Mouse (Mus musculus): ENCODE measurements around the gene Tdrd12. TPM values are rescaled to one million over a fixed set of nuclear protein-coding genes. Genes with fewer than 3 reads are reported as not detected.

Tdrd12 gene
- polyA plus RNA-seq, 1 experiment, result 24.1 TPM

DNA sequence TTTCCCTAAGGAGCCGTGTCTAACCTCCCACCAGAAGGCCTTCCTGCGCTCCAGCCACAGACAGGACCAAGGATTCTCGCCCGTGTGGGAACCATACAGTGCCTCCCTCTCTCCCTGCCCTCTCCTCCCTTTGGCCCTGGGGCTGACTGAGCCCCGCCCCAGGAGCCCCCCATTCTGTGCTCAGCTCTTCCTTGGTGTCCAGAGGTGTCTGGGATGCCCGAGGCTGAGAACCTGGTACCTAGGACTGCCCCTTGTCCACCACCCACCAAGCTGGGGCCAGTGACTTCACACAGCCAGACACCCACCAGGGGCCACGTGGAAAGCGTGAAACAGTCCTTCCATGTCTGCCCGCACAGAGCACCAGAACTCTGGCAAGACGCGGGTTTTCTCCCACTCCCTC lies 25.5 kb upstream of the Tdrd12 start:
- Histone ChIP-seq H3K36me3 (ENCODE audit: control insufficient read depth, insufficient read depth, low read length) (no peaks in the 10 kb centered on the region), H3K4me3 (ENCODE audit: control insufficient read depth, low read depth, low read length) (no peak overlapping the region), H3K27ac (ENCODE audit: control insufficient read depth, insufficient read depth, low read depth, low read length) (no peak overlapping the region), H3K27me3 (ENCODE audit: control insufficient read depth, insufficient read depth, low read length) (no peaks in the 10 kb centered on the region), H3K4me1 (ENCODE audit: control insufficient read depth, insufficient read depth, low read length) (peaks cover 6% of the 10 kb centered on the region)
- no peak for TF ChIP-seq POLR2A (IDR thresholded peaks at IDR 0.05; ENCODE audit: control insufficient read depth, low read depth, low read length)
- no peak for TF ChIP-seq CTCF (IDR thresholded peaks at IDR 0.05; ENCODE audit: control insufficient read depth, insufficient read depth, insufficient replicate concordance, low read depth, low read length)

DNA sequence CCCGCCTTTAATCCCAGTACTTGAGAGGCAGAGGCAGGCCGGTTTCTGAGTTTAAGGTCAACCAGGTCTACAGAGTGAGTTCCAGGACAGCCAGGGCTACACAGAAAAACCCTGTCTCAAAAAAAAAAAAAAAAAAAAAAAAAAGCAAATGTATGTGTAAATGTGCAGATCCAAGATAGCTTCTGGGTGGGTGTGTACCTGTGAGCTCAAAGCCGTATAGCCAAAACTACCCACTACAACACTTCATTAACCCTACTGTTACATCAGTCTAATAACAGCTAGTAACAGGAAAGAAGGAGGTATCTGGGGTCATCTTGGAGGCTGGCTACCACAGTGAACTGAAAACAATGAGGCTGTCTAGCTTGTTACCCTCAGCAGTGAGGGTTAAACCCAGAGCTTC lies 22.3 kb upstream of the Tdrd12 start:
- Histone ChIP-seq H3K36me3 (ENCODE audit: control insufficient read depth, insufficient read depth, low read length) (no peaks in the 10 kb centered on the region), H3K27ac (ENCODE audit: control insufficient read depth, insufficient read depth, low read depth, low read length) (no peak overlapping the region), H3K4me1 (ENCODE audit: control insufficient read depth, insufficient read depth, low read length) (peaks cover 6% of the 10 kb centered on the region), H3K4me3 (ENCODE audit: control insufficient read depth, low read depth, low read length) (no peak overlapping the region), H3K27me3 (ENCODE audit: control insufficient read depth, insufficient read depth, low read length) (no peaks in the 10 kb centered on the region)
- TF ChIP-seq CTCF (IDR thresholded peaks at IDR 0.05; ENCODE audit: control insufficient read depth, insufficient read depth, insufficient replicate concordance, low read depth, low read length) (no peak), POLR2A (IDR thresholded peaks at IDR 0.05; ENCODE audit: control insufficient read depth, low read depth, low read length) (no peak)

DNA sequence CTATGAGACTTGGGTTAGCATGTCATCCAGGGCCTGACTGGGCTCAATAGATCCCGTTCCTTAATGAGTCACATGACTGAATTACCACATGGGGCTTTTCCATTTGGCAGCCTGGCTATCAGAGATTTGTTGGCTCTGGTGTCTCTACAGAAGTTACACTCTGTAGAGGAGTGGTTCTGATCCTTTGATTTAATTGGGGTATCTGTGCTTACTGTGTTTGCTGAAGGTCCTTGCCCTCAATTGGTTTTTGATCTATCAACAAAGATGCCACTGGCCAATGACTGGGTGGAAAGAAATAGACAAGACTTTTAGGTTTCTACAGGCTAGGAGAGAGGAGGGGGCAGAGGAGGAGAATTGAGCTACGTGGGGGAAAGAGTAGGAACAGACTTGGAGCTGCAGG lies 21.1 kb upstream of the Tdrd12 start:
- TF ChIP-seq POLR2A (IDR thresholded peaks at IDR 0.05; ENCODE audit: control insufficient read depth, low read depth, low read length), result no peak
- TF ChIP-seq CTCF (IDR thresholded peaks at IDR 0.05; ENCODE audit: control insufficient read depth, insufficient read depth, insufficient replicate concordance, low read depth, low read length), result no peak
- Histone ChIP-seq H3K4me1 (ENCODE audit: control insufficient read depth, insufficient read depth, low read length) (peaks cover 11% of the 10 kb centered on the region), H3K36me3 (ENCODE audit: control insufficient read depth, insufficient read depth, low read length) (no peaks in the 10 kb centered on the region), H3K4me3 (ENCODE audit: control insufficient read depth, low read depth, low read length) (no peak overlapping the region), H3K27ac (ENCODE audit: control insufficient read depth, insufficient read depth, low read depth, low read length) (no peak overlapping the region), H3K27me3 (ENCODE audit: control insufficient read depth, insufficient read depth, low read length) (no peaks in the 10 kb centered on the region)

DNA sequence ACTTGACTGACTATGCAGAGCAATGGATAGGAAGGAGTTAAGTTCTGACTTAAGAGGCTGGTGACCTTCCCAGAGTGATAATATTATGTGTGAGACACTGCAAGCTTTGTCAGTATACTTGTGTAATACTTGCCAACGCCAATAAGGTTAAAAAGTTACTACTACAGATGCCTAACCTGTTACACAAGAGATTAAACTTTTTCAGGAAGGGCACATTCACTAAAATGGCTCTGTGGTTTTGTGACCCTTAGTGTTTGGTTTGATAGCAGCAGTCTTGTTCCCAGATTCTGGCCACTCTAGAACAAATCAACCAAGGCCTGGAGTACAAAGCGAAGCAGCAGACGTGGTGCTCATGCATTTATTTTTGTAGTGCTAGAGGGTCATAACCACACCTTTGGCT lies 20.0 kb upstream of the Tdrd12 start:
- H3K27me3 ChIP-seq (ENCODE audit: control insufficient read depth, insufficient read depth, low read length), result no peaks in the 10 kb centered on the region
- no peak overlapping the region for H3K4me3 ChIP-seq (ENCODE audit: control insufficient read depth, low read depth, low read length)
- no peaks in the 10 kb centered on the region for H3K36me3 ChIP-seq (ENCODE audit: control insufficient read depth, insufficient read depth, low read length)
- TF ChIP-seq CTCF (IDR thresholded peaks at IDR 0.05; ENCODE audit: control insufficient read depth, insufficient read depth, insufficient replicate concordance, low read depth, low read length) (no peak), POLR2A (IDR thresholded peaks at IDR 0.05; ENCODE audit: control insufficient read depth, low read depth, low read length) (no peak)
- no peak overlapping the region for H3K27ac ChIP-seq (ENCODE audit: control insufficient read depth, insufficient read depth, low read depth, low read length)
- H3K4me1 ChIP-seq (ENCODE audit: control insufficient read depth, insufficient read depth, low read length), result peaks cover 11% of the 10 kb centered on the region

DNA sequence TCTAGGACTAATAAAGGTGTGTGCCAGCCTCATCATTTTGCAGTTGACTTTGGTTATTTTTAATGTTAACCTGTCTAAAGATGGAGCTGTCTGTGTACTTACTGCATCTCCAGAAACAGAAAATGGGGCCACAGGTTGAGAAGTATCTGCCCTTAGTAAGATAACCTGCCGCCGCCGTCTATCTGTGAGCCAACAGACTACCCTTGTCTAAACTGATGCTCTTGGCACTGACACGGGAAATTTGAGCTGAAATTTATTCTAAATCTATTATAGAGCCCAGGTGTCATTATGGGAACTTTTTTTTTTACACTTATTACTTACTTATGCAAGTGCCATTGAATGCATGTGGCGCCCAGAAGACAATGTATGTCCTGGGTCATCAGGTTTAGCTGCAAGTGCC lies 19.4 kb upstream of the Tdrd12 start:
- H3K4me1 ChIP-seq (ENCODE audit: control insufficient read depth, insufficient read depth, low read length), result peaks cover 11% of the 10 kb centered on the region
- H3K27ac ChIP-seq (ENCODE audit: control insufficient read depth, insufficient read depth, low read depth, low read length), result no peak overlapping the region
- no peaks in the 10 kb centered on the region for H3K27me3 ChIP-seq (ENCODE audit: control insufficient read depth, insufficient read depth, low read length)
- no peaks in the 10 kb centered on the region for H3K36me3 ChIP-seq (ENCODE audit: control insufficient read depth, insufficient read depth, low read length)
- H3K4me3 ChIP-seq (ENCODE audit: control insufficient read depth, low read depth, low read length), result no peak overlapping the region
- no peak for TF ChIP-seq CTCF (IDR thresholded peaks at IDR 0.05; ENCODE audit: control insufficient read depth, insufficient read depth, insufficient replicate concordance, low read depth, low read length)
- TF ChIP-seq POLR2A (IDR thresholded peaks at IDR 0.05; ENCODE audit: control insufficient read depth, low read depth, low read length), result no peak

DNA sequence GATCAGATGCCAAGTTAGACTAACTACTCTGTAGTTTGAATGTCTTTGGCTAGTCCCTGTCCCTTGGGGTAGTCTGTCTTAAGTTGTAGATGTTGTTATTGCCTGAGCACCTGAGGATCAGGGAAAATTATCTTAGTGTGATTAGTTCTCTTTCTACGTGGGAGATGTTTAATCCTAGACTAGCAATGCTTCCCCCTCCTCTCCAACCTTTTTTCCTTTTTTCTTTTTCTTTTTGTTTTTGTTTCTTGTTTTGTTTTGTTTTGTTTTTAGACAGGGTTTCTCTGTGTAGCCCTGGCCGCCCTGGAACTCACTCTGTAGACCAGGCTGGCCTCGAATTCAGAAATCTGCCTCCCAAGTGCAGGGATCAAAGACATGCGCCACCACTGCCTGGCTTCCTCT lies 18.7 kb upstream of the Tdrd12 start, which contains the start of gene Nudt19:
TSS of gene Nudt19 (minus strand) at position 100 of the 399 bp plus-strand sequence.
- Histone ChIP-seq H3K36me3 (ENCODE audit: control insufficient read depth, insufficient read depth, low read length) (no peaks in the 10 kb centered on the region), H3K4me3 (ENCODE audit: control insufficient read depth, low read depth, low read length) (peak within 1 kb of the TSS; percentile 95), H3K27ac (ENCODE audit: control insufficient read depth, insufficient read depth, low read depth, low read length) (peak within 1 kb of the TSS; percentile 93), H3K4me1 (ENCODE audit: control insufficient read depth, insufficient read depth, low read length) (peaks cover 11% of the 10 kb centered on the region), H3K27me3 (ENCODE audit: control insufficient read depth, insufficient read depth, low read length) (no peaks in the 10 kb centered on the region)
- TF ChIP-seq POLR2A (IDR thresholded peaks at IDR 0.05; ENCODE audit: control insufficient read depth, low read depth, low read length), result no peak

DNA sequence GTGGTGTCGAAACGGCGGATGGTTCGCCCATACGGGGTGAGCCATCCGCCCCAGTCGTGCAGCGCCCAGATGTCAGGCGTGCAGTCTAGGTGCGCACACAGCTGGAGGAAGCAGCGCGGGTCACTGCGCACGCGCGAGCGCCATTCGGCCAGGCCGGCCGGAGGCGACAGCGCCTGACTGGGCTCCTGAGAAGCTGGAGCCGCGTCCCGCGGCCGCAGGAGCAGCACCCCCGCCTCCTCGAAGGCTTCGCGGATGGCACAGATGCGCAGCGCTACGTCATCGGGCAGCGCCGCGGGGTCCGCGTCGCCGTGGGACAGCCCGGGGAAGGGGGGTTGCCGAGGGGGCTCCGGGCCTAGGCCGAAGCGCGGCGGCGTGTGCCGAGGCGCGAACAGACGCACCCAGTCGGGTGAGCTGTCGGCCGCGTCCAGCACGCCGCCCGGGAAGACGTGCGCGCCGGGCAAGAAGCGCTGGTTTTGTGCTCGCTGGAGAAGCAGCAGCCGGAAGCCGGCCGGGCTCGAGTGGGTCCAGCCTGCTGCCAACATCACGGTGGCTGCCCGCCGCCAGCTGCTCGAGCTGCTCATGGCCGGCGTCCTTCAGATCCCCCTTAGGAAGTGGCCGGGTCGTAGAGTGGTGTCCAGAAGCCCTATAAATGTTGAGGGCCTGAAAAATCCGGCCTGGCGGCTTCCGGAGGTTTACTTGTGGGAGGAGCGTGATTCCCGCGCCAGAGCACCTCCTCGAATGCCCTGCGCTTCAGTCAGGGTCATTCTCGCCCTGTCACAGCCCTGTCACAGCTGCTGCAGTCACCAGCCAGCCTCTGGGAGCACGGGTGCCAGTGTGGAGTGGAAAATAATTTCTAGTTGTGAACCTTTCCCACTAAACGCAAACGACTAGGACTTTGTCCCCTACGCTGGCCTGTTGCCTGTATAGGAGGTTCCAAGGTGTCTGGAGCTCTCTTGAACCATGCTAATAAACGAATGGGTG lies 18.0 kb upstream of the Tdrd12 start:
- TF ChIP-seq POLR2A (IDR thresholded peaks at IDR 0.05; ENCODE audit: control insufficient read depth, low read depth, low read length) (peak; percentile 39), CTCF (IDR thresholded peaks at IDR 0.05; ENCODE audit: control insufficient read depth, insufficient read depth, insufficient replicate concordance, low read depth, low read length) (no peak)
- Histone ChIP-seq H3K36me3 (ENCODE audit: control insufficient read depth, insufficient read depth, low read length) (no peaks in the 10 kb centered on the region), H3K4me3 (ENCODE audit: control insufficient read depth, low read depth, low read length) (peak overlapping the region; percentile 95), H3K4me1 (ENCODE audit: control insufficient read depth, insufficient read depth, low read length) (peaks cover 11% of the 10 kb centered on the region), H3K27me3 (ENCODE audit: control insufficient read depth, insufficient read depth, low read length) (no peaks in the 10 kb centered on the region), H3K27ac (ENCODE audit: control insufficient read depth, insufficient read depth, low read depth, low read length) (peak overlapping the region; percentile 93)

All from testis, adult 2 months (tissue).